Mouse (Mus musculus) embryonic facial prominence, embryonic 14.5 days (tissue): Measurements from ENCODE around the gene Vipr2. TPM values are rescaled to one million over a fixed set of nuclear protein-coding genes. Genes with fewer than 3 reads are reported as not detected.

ENCODE experiments used
- ATAC-seq: fragments of 200-750 bp; cut with Nextera tagmentation; 2 replicates; pipeline ENCODE4 v1.8.0; 2017; ENCODE audit warnings: low read depth, moderate number of reproducible peaks, moderate TSS enrichment
- DNase-seq: peaks from one replicate; pipeline ENCODE4 v3.0.0-alpha.2; 2015; ENCODE audit warnings: low spot score
- H3K27ac ChIP-seq: fragments of 300-500 bp; sonication (generic); replicated peaks from 2 replicates; pipeline ENCODE4 v1.5.1; 2014; ENCODE audit warnings: low read depth, mild to moderate bottlenecking, low read length, moderate library complexity
- H3K27me3 ChIP-seq: fragments of 300-500 bp; sonication (generic); replicated peaks from 2 replicates; pipeline ENCODE4 v1.6.1; 2014; ENCODE audit warnings: low read length; ENCODE audit not compliant: control insufficient read depth, insufficient read depth
- H3K36me3 ChIP-seq: fragments of 300-500 bp; sonication (generic); 2 replicates; pipeline ENCODE4 v1.6.1; 2014; ENCODE audit warnings: low read length, mixed read lengths; ENCODE audit not compliant: control insufficient read depth, insufficient read depth
- H3K4me1 ChIP-seq: fragments of 300-500 bp; sonication (generic); 2 replicates; pipeline ENCODE4 v1.6.1; 2014; ENCODE audit warnings: antibody characterized with exemption, low read length; ENCODE audit not compliant: control insufficient read depth, insufficient read depth
- H3K4me2 ChIP-seq: fragments of 300-500 bp; sonication (generic); 2 replicates; pipeline ENCODE4 v1.6.1; 2014; ENCODE audit warnings: low read depth, mild to moderate bottlenecking, low read length, moderate library complexity, mixed read lengths
- H3K4me3 ChIP-seq: fragments of 300-500 bp; sonication (generic); 2 replicates; pipeline ENCODE4 v1.5.1; 2014; ENCODE audit warnings: low read depth, mild to moderate bottlenecking, low read length
- H3K9ac ChIP-seq: fragments of 300-500 bp; sonication (generic); 2 replicates; pipeline ENCODE4 v1.6.1; 2014; ENCODE audit warnings: low read depth, mild to moderate bottlenecking, low read length, moderate library complexity, mixed read lengths
- H3K9me3 ChIP-seq: fragments of 300-500 bp; sonication (generic); 2 replicates; pipeline ENCODE4 v1.6.1; 2016; ENCODE audit warnings: low read length; ENCODE audit not compliant: control insufficient read depth
- WGBS: fragments of 180-500 bp; shearing (Covaris S2); extraction: QIAGEN DNeasy Blood & Tissue Kit; methylation state at CpG from one replicate; pipeline ENCODE4 v1.1.7; 2014; 5-methylcytosine and 5-hydroxymethylcytosine counted together
- polyA plus RNA-seq: library from polyadenylated mRNA; unstranded; fragments of >200 nt; fragmentation: Nextera tagmentation; extraction: Ambion mirVana; gene quantifications from 2 replicates; pipeline ENCODE4 v1.2.1, GENCODE M21; 2014

The Vipr2 gene
- polyA plus RNA-seq, 1 experiment from 2014 or later: 3.6 TPM

DNA sequence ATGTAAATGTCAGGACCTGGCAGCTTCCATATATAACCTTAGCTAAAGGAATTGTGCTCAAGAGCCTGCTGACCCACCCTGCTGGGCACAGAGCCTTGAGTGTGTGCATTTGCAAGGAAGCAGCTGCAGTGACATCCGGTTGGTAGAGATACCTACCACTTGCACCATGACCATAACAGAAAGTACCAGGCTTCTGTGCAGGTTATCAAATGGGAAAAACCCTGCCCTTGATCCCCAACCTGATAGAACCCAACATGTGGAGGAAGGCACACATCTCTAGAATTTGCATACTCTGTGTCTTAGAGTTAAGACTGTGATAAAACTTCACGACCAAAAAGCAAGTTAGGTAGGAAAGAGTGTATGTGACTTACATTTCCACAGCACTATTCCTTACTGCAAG lies 63.1 kb downstream of the Vipr2 start:
- Histone ChIP-seq H3K27ac (no peak overlapping the region), H3K9me3 (no peaks in the 10 kb centered on the region), H3K4me1 (no peaks in the 10 kb centered on the region), H3K4me3 (no peak overlapping the region), H3K4me2 (no peak overlapping the region), H3K36me3 (no peaks in the 10 kb centered on the region), H3K9ac (no peak overlapping the region), H3K27me3 (no peaks in the 10 kb centered on the region)
- WGBS: 82% methylated on average over 2 of the region's 2 CpGs
- DNase-seq (no peak), ATAC-seq (no peak)

DNA sequence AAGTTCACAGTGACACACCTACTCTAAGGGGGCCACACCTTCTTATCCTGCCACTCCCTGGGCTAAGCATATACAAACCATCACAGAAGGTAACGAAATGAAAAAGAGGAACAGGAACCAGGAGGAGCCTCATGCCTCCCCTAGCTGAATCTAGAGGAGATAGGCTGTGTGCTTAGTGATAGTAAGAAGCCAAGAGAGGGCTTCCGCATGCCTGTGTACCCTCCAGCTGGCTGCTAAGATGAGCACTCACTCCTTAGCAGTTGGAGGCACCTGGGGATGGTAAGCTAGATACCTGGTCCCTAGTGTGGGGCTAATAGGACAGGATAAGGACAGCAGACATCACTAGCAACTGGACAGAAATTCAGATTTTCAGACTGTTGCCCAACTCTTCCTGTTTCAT lies 64.3 kb downstream of the Vipr2 start:
- Histone ChIP-seq H3K4me3 (no peak overlapping the region), H3K4me2 (no peak overlapping the region), H3K4me1 (no peaks in the 10 kb centered on the region), H3K9me3 (no peaks in the 10 kb centered on the region), H3K27me3 (no peaks in the 10 kb centered on the region), H3K36me3 (no peaks in the 10 kb centered on the region), H3K27ac (no peak overlapping the region), H3K9ac (no peak overlapping the region)
- WGBS: 90% methylated on average over 2 of the region's 2 CpGs
- no peak for DNase-seq
- ATAC-seq: no peak

DNA sequence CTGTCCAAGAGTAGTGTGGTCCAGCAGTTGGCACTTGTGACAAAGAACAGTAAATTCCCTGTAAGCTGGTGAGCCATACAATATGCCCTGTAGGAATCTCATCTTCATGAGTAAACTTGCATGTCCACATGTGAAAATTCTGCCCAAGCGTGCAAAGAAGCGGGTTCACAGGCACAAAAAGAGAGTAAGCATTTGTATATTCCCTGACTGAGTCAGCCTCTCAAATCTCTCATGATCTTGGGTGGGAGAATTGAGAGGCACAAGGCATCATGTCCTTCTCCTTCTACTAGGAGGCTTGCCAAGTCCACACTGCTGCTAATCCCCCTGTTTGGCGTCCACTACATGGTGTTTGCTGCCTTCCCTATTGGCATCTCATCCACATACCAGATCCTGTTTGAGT lies 64.9 kb downstream of the Vipr2 start:
- DNase-seq (no peak), ATAC-seq (no peak)
- Histone ChIP-seq H3K9me3 (no peaks in the 10 kb centered on the region), H3K9ac (no peak overlapping the region), H3K27ac (no peak overlapping the region), H3K27me3 (no peaks in the 10 kb centered on the region), H3K4me1 (no peaks in the 10 kb centered on the region), H3K4me3 (no peak overlapping the region), H3K4me2 (no peak overlapping the region), H3K36me3 (no peaks in the 10 kb centered on the region)
- 82% methylated on average over 3 of the region's 3 CpGs for WGBS

DNA sequence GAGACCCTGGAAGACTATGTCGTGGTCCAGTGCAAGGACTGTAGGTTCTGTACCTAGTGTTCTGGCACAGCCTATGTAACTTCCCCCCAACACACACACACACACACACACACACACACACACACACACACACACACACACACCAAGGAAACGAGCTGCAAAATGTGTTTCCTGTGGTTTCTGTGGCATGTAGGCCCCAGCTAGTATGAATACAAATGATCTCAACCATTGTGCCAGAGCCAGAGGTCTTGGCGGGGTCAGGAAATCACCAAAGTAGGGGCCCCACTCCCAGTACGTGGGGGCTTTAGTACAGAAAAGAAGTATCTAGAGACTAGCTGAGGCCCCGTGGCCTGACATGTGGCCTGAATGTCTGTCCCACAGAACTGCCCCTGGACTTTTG lies 67.7 kb downstream of the Vipr2 start:
- DNase-seq: peak; percentile 18
- H3K27ac ChIP-seq: no peak overlapping the region
- ATAC-seq: no peak
- WGBS: 45% methylated on average over 5 of the region's 5 CpGs
- H3K4me1 ChIP-seq: no peaks in the 10 kb centered on the region
- H3K9ac ChIP-seq: no peak overlapping the region
- H3K36me3 ChIP-seq: no peaks in the 10 kb centered on the region
- no peak overlapping the region for H3K4me3 ChIP-seq
- no peak overlapping the region for H3K4me2 ChIP-seq
- no peaks in the 10 kb centered on the region for H3K9me3 ChIP-seq
- no peaks in the 10 kb centered on the region for H3K27me3 ChIP-seq

DNA sequence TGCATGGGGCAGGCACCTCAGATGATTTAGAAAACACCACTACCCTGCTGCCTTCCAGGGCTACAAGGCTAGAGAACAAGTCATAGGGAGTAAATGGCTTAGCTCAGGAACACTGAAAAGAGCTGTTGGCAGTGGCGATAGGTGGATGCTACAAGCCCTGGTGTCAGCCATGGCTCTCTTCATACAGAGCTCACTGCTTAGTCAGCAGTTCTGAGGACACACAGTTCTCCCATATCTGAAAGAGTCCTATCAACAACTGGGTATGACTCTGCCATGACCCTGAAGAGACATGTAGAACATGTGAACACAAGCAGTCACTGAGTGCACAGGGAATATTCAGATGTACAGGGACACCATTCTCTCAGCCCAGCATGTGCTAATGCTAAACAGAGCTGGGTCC lies 68.2 kb downstream of the Vipr2 start:
- H3K4me1 ChIP-seq: no peaks in the 10 kb centered on the region
- H3K27ac ChIP-seq: no peak overlapping the region
- H3K9ac ChIP-seq: no peak overlapping the region
- H3K9me3 ChIP-seq: no peaks in the 10 kb centered on the region
- no peak for ATAC-seq
- H3K27me3 ChIP-seq: no peaks in the 10 kb centered on the region
- H3K4me2 ChIP-seq: no peak overlapping the region
- no peak overlapping the region for H3K4me3 ChIP-seq
- WGBS: 88% methylated on average over 1 of the region's 1 CpGs
- H3K36me3 ChIP-seq: no peaks in the 10 kb centered on the region
- no peak for DNase-seq

DNA sequence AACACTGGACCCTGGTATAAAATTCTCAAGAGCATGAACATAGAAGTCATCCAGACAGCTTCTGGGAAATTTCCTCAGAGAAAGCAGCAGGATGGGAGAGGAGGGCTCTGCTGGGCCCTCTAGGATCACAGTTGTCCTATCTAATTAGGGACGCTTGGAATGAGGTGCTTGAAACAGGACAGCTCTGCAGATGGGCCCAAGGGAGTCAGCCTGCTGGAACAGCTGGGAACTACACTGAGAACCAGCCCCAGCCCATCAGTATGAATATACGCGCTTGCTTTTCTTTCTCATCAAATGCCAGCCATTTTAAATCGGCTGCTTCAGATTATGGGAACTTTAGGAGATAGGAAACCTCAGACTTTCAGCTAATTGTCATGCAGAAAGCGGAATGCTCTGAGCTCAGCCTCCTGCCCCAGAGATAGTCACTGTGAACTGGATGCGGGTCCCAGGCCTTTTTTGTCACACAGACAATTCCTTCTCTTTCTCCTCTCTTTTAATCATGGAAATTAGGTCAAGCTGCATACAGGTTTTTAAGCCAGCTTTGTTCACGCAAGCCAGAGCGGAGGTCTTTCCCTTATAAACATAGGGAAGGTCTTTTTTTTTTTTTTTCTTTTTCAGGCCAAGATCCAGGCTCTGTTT lies 69.6 kb downstream of the Vipr2 start:
- no peak overlapping the region for H3K9ac ChIP-seq
- DNase-seq: peak; percentile 40

DNA sequence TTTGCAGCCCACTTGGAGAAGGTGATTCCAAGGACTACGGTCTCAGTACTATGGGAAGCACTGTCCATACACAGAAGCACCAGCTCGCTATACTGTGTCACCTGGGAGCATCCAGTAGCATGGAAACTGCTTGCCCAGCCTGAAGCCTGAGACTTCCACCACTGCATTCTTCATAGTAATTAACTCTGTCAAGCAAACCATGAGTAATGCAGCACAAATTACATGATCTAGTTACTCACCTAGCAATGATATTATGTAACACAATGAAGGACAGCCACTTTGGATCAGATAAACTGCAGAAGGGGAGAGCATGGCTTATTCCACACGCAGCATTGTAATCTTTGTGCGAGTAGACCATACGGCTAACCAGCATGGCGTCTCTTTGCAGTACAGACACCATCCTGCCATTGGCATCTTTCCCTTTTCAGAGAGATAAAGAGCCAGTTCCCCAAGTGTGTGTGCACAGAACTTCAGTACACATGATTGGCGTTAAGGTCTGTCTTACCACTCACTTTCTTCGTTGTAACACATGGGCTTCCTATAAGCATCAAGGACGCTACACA lies 75.4 kb downstream of the Vipr2 start:
- Histone ChIP-seq H3K9ac (no peak overlapping the region), H3K4me3 (no peak overlapping the region), H3K36me3 (no peaks in the 10 kb centered on the region), H3K4me2 (no peak overlapping the region), H3K27ac (no peak overlapping the region), H3K27me3 (no peaks in the 10 kb centered on the region), H3K9me3 (no peaks in the 10 kb centered on the region), H3K4me1 (no peaks in the 10 kb centered on the region)
- peak; percentile 75 for ATAC-seq
- DNase-seq: peak; percentile 31
- 83% methylated on average over 9 of the region's 9 CpGs for WGBS

More for the DNA sequence above, 69.6 kb downstream of the Vipr2 start:
- H3K36me3 ChIP-seq: no peaks in the 10 kb centered on the region
- no peak overlapping the region for H3K27ac ChIP-seq
- peak; percentile 78; the same call in 1 of the 2 replicates for ATAC-seq
- no peaks in the 10 kb centered on the region for H3K27me3 ChIP-seq
- WGBS: 37% methylated on average over 8 of the region's 8 CpGs
- H3K4me2 ChIP-seq: no peak overlapping the region
- no peak overlapping the region for H3K4me3 ChIP-seq
- H3K9me3 ChIP-seq: no peaks in the 10 kb centered on the region
- H3K4me1 ChIP-seq: no peaks in the 10 kb centered on the region

DNA sequence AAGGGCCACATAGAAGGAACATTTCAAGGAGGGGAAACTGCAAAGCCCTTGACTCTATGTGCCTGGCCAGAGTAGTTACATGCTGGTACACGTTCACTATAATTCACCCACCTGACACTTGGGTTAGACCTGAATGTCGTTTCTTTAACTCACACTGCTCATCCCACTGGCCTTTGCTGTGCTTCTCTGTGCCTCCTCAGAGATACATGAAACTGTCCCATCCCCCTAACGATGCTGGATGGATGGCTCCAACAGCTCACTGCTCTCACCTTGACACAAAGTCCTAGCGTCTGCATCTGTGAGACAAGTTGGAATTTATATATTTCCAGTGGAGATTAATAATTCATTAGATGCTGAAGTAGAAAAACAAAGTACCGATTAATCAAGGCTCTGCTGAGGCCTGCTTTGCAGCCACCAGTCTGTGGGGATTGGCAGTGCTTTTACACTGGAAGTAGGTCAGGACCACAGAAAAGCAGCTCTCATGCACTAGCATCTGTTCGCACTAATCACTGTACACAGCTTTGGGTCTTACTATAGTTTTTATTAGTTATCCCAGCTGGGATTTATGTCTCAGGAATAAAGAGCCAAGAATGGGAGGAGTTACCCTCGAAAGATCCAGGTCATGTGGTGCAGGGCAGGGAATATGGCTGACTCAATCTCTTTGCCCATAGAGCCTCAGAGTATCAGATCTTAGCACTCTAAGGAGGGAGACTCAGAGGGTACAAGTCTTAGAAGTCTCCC lies 79.4 kb downstream of the Vipr2 start:
- H3K4me1 ChIP-seq: no peaks in the 10 kb centered on the region
- no peak overlapping the region for H3K27ac ChIP-seq
- H3K9me3 ChIP-seq: no peaks in the 10 kb centered on the region
- 76% methylated on average over 7 of the region's 7 CpGs for WGBS
- no peak overlapping the region for H3K4me2 ChIP-seq
- no peak overlapping the region for H3K4me3 ChIP-seq
- no peak overlapping the region for H3K9ac ChIP-seq
- ATAC-seq: no peak; the same call in 1 of the 2 replicates
- H3K27me3 ChIP-seq: no peaks in the 10 kb centered on the region
- no peak for DNase-seq
- no peaks in the 10 kb centered on the region for H3K36me3 ChIP-seq
